Mouse (Mus musculus) CH12.LX (cell line): ENCODE data around the gene Bhlhe41.

ENCODE experiments used
- CTCF ChIP-seq, 2 experiments: IDR thresholded peaks in 1 of 2; conservative IDR thresholded peaks in 1 of 2; 2 replicates each; pipeline ENCODE4 v1.5.1; 2011 to 2012; ENCODE audit warnings: low read depth in 2 of 2, low read length in 2 of 2, improper control_type of control experiment in 1 of 2, inconsistent platforms in 1 of 2, mild to moderate bottlenecking in 1 of 2, moderate library complexity in 1 of 2
- MAX ChIP-seq: IDR thresholded peaks from 2 replicates; pipeline ENCODE4 v1.6.1; 2011; ENCODE audit warnings: low read length, improper control_type of control experiment
- POLR2A ChIP-seq: IDR thresholded peaks from 2 replicates; pipeline ENCODE4 v1.6.1; 2011; ENCODE audit warnings: low read depth, mild to moderate bottlenecking, improper control_type of control experiment, low read length

DNA sequence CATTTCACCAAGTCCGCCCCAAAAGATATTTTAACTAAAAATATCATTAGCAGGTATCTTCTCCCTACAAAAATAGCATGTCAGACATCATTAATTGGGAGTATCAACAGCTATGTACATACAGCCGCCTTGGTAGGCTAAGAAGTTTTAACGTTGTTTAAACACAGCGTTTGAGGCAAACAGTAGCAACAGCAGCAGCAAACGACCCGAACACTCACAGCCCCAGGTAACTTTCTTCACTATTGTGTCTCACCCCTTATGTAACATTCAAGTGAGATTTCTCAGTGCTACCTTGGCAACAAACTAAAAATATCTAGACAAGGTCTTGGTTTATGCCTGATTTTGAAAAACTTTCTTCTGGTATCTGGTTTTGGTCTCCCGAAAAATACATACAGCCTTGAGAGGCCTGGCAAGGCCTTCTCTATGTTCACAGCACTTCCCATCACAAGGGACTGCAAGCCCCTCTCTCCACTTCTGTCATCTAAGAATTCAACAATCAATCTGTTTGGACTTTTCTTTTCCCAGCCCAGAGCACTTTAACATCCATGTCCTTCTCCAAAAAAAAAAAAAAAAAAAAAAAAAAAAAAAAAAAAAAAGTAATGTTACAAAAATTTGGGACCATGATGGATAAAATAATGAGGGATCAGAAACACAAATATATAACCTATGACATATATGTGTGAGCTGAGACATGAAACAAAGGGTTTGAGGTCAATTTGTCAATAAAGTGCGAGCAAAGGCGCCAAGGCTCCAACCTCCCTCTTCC, 3.7 kb downstream of the Bhlhe41 start:
- TF ChIP-seq MAX, result no peak
- TF ChIP-seq POLR2A, result no peak
- TF ChIP-seq CTCF (conservative IDR thresholded peaks at IDR 0.05 in 1 of 2, IDR thresholded peaks at IDR 0.05 in 1 of 2; ENCODE audit: low read depth in 2 of 2, low read length in 2 of 2), result no peak
